Mouse (Mus musculus) 416B (cell line): Measurements from ENCODE around the gene Smim22.

Experiments
- DNase-seq: peaks from one replicate; pipeline ENCODE4 v3.0.0; 2011; ENCODE audit warnings: low read depth

Gene Smim22

DNA sequence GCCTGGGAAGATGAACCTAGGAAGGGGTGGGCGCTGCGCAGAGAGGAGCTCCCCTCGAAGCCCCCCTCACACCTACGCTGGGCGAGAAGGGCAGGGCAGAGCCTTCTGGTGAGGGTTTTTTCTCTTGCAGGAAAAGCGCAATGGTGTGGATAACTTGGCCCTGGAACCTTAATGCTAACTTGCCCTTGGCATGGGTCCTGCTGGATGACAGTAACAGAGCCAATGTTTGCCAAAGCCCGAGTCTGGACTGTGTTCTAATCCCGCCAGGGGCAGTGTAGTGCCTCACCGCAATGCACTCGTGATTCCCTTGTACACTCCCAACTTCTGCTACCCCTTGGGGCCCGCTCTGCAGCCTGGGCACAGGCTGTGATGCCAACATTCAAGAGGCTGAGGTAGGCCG, 988 bp downstream of the Smim22 start:
- no peak for DNase-seq

GRCm38 (mm10) chr16:5010371-5010935, 3.4 kb downstream of the Smim22 start:
- no peak for DNase-seq

DNA sequence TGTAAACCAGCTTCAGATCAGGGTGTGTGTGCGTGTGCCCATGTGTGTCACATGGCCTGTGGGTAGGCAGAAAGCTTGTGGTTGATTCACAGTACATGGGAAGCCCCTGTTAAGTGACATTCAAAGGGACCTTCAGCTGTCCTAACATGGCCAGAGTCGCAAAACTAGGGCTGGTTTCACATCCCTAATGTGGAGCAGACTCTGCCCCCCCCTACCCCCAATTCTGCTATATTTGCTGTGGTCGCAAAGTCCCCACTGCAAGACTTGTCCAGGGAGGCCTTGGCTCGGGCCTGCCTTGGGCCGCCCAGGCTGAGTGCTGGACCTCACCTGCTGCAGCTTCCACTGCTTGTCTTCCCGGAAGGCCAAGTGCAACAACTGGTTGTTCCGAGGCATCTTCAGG, 4.2 kb downstream of the Smim22 start:
- DNase-seq = no peak

DNA sequence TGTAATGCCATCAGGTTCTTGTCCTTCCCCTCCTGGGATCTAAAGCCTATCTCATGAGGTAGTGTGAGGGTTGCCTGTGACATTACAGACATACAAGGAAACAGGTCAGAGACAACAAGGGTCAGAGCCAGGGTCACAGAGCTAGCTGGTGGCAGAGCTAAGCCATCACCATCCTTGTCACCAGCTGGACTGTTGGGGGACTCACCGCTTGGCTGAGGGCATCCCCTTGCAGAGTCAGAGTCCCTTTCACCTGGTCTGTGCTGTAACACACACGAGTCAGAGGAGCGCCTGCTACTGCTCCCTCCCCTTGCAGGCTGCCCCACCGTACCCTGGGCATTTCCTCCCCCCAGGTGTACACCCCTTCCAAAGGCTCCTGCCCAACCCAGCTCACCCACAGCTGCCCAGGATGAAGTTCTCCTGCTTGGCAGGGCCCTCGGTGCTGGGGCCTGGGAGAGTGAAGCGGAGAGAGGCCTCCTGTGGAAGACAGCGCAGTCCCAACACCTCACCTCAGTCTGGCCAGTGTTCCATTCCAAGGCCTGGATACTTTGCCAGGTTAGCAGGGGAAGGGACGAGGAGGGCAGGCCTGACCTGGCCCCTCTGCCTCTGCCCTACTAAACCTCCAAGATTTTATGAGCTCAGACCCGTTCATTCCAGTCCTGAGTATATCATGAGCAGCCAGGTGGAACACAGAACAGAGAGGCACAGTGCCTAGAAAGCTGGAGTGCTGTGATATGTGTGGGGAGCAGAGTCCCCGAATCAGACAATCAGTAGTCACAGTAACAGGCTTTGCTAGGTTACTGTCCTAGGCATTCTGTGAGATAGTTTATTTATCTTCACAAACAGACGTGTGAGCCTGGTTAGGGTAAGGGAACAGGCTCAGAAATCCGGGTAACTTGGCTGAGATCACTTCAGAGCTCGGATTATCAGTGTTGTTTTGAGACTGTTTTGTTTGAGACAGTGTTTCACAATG, 5.2 kb downstream of the Smim22 start:
- no peak for DNase-seq

DNA sequence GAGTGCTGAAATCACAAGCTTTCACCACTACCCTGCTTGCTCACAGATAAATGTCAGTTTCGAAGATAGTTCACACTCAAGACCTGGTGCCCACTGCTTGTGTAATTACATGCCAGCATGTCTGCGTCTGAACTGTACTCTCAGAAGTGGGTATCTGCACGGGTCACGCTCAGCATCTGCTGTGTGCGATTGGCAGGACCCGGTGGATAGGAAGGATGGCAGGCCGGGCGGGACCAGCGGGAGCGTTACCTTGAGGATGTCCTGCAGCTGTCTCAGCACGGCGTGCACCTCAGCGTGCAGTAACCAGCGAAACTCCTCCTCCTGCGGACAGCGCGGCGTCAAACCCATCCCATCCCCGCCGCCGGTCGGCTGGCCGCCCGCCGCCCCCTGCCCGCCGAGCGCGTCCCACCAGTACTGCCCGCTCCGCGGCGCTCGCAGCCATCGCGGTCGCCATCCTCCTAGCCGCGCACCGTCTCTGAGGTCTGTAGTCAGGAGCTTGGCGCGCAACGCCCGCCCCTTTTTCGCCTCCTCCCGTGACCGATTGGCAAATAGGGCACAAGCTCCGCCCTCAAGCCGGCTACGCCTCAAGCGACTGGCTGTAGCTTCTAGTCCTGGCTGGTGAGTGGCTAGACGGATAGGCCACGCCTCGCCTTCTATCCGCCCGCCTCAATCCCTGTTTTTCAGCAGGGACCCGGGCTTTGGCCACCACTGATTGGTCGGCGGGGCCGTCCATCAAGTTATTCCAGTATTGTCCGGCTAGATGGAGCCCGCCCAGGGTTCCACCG, 6.2 kb downstream of the Smim22 start, which contains the start of gene Rogdi:
Gene Rogdi (minus strand): TSS at position 500 of the 785 bp plus-strand sequence.
- DNase-seq = peak; percentile 98

- DNase-seq = no peak
Observed at GRCm38 (mm10) chr16:5014578-5014977, 7.5 kb downstream of the Smim22 start.

DNA sequence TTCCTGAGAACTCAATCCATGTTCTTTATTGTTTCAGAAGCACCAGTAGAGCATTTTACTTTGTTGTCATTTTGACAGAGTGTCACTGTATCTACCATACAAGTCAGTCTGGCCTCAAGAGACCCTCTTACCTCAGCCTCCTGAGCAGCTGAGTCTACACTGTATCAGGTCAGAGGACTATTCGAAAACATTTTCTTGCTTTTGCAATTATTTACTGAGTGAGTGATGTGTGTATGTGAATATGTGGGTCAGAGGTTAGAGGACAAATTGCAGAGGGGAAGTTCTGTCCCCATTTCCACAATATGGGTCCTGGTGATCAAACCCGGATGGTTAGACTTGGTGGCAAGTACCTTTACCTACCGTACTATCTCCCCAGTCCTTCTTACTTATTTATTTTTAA, 16.9 kb downstream of the Smim22 start:
- no peak for DNase-seq

GRCm38 (mm10) chr16:5029847-5030246, 22.8 kb downstream of the Smim22 start:
- DNase-seq = peak; percentile 95

DNA sequence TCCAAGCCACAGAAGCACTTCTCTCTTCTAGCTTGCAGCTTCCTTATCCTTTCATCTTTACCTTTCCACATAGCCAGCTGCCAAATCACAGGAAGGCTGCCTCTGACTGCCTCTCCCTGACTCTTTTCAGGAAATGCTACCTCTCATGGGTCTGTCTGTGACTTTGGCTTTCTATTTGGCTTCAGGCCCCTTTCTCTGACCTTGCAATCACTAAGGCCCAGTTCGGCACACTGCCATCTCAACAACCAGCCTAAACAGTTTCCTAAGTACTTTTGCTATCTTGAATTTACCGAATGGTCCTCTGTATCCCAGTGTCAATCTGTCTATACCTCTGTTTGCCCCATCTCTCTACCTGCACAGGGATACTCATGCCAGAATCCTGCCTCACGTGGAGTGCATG, 28.5 kb downstream of the Smim22 start:
- DNase-seq = no peak

DNA sequence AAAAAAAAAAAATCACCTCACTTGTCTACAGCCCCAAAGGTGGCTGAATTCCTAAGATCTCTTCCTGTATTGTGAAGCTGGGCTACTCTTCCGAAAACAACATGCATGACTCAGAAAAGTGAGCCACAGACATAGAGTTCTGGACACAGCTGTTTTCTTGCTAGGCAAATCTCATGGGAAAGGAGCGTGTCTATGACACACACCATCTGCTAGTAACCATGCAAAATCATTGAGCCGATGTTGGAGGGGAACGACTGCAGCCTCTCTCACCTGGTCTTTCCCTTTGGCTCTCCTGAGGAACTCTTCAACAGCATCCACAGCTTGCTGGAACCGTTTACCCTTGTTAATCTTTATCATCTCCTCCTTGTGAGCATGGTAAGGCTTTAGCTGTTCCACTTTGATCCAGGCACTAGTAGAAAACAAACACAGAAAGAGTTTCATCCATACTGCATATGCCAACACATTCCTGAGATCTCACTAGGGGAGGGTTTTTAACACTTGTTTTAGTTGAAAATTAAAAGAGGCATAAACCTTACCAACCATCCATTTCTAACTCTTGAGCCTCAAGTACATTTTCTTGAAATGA, 29.7 kb downstream of the Smim22 start:
- no peak for DNase-seq

DNA sequence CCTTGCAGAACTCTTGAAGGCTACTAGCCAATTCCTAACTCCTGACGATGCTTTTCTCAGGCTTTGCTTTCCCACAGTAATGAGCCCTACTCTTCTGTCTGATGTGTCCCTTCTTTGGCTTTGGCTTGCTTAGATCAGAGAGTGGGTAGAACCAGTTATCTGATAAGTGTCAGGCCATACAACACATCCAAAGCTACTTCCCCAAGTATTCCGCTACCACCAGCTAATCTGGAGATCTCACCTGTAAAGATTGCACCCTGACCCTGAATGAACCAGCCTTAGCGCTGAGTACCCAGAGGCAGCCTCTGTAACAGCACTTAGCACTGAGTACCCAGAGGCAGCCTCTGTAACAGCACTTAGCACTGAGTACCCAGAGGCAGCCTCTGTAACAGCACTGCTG, 38.2 kb downstream of the Smim22 start:
- DNase-seq = no peak

DNA sequence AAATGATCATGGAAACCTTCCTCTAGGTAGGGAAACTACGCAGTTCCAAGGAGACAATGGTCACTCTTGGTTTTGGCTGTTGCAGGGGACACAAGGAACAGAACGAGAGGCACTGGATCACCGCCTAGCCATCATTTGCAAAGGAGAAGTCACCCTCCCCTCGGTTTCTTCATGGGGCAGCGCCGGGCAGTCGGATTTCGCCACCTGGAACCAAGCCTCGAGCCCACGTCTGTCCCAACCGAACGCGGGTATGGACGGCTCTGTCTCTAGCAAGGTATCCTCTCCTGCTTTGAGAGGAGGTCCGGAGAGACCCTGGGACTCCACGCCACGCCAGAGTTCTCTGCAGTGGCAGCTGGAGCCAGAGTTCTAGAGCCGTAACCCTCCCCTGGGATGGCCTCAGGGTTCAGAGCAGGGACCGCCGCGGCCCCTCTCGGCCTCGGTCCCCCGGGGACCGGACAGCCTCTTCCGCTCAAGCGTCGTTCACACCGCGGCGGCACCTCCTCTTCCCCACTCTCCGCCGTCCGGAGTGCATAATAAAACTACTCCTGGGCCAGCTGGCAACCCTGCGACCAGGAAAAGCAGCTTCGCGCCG, 42.2 kb downstream of the Smim22 start:
- peak; percentile 35 for DNase-seq

DNA sequence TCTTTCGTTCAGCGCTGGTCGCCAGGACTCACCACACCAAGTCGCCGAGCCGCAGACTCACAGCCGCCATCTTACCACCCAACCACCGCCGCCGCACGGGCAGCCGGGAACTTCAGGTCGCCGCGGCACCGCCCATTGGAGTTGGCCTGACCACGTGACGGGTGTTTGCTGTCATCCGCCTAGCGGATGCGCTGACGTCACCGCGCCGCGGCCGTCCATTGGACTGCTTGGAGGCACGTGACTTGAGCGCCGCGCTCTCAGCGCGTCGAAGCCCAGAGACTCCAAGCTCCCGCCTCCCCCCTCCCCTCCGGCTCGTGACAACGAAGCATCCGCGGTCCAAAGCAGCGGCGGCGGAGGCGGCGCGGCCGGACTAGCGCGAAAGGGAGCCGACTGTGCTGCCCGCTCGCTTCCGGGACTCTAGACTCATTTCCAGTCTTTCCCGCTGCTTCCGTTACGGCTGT, 42.7 kb downstream of the Smim22 start, which contains the start of the genes Glyr1 and Ubn1:
Gene Glyr1 (minus strand): TSS at position 90 of the 461 bp plus-strand sequence.
Gene Ubn1 (plus strand): TSS at position 284 of the 461 bp plus-strand sequence.
- DNase-seq = peak; percentile 99

DNA sequence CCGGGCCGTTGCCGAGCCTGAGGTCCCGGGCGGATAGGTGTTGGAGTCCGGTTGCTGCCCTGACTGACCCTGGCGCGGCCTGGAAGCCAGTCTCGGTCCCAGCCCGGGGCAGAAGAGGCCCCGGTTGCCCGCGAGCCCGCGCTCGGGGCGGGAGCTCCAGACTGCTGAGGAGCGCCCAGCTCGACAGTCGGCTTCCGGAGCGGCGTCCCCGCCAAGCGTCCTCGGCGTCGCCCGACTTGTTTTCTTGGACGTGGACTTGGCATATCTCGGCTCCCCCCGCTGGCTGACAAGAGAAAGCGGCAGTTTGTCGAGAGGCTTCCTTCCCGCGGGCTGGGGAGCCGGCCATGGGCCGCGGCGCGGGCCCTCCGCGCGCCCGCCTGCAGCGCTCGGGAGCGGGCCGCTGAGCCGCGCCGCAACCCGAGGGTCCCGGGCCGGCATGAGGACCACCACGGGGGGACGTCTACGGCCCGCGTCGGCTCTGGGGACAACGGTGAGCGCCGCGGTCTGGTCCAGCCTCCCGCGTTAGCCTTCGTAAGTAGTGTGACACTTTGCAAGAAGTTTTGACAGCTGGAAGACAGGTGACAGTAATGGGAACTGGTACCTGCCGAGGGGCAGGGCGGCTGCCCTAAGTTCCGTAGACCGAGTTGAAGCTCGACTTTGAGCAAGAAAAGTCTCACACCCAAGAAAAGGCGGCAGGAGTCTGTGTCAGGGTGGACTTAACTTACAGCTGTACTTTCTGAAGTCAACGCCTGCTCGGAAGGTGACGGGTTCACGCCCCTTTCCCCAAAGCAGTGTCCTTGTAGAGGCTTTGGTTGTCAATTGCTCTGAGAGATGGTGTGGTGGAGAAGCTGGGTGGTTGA, 43.4 kb downstream of the Smim22 start:
- peak; percentile 86 for DNase-seq
